Mouse (Mus musculus) lung, embryonic 16.5 days (tissue): ENCODE results near the gene Adgrv1. TPM values are rescaled to one million over a fixed set of nuclear protein-coding genes. Genes with fewer than 3 reads are reported as not detected.

ENCODE experiments used
- ATAC-seq: fragments of 200-750 bp; cut with Nextera tagmentation; 2 replicates; pipeline ENCODE4 v1.8.0; 2017; ENCODE audit warnings: low read depth, mild to moderate bottlenecking, moderate library complexity
- H3K27ac ChIP-seq: fragments of 300-500 bp; sonication (generic); 2 replicates; pipeline ENCODE4 v1.5.1; 2014; ENCODE audit warnings: mild to moderate bottlenecking, control low read depth, low read length
- H3K27me3 ChIP-seq: fragments of 300-500 bp; sonication (generic); 2 replicates; pipeline ENCODE4 v1.6.1; 2014; ENCODE audit warnings: low read depth, low read length, mixed read lengths; ENCODE audit not compliant: control insufficient read depth, insufficient read depth
- H3K36me3 ChIP-seq: fragments of 300-500 bp; sonication (generic); 2 replicates; pipeline ENCODE4 v1.6.1; 2014; ENCODE audit warnings: low read length; ENCODE audit not compliant: control insufficient read depth, insufficient read depth
- H3K4me1 ChIP-seq: fragments of 300-500 bp; sonication (generic); replicated peaks from 2 replicates; pipeline ENCODE4 v1.6.1; 2014; ENCODE audit warnings: low read length, mixed read lengths; ENCODE audit not compliant: control insufficient read depth, insufficient read depth
- H3K4me2 ChIP-seq: fragments of 300-500 bp; sonication (generic); 2 replicates; pipeline ENCODE4 v1.6.1; 2014; ENCODE audit warnings: low read depth, low read length, control low read depth
- H3K4me3 ChIP-seq: fragments of 300-500 bp; sonication (generic); 2 replicates; pipeline ENCODE4 v1.5.1; 2014; ENCODE audit warnings: mild to moderate bottlenecking, low read length, control low read depth
- H3K9ac ChIP-seq: fragments of 300-500 bp; sonication (generic); 2 replicates; pipeline ENCODE4 v1.6.1; 2014; ENCODE audit warnings: low read length, control low read depth
- H3K9me3 ChIP-seq: fragments of 300-500 bp; sonication (generic); 2 replicates; pipeline ENCODE4 v1.6.1; 2016; ENCODE audit warnings: low read length; ENCODE audit not compliant: control insufficient read depth
- WGBS: fragments of 180-500 bp; shearing (Covaris S2); extraction: QIAGEN DNeasy Blood & Tissue Kit; methylation state at CpG from one replicate; pipeline ENCODE4 v1.1.7; 2014; 5-methylcytosine and 5-hydroxymethylcytosine counted together
- polyA plus RNA-seq: library from polyadenylated mRNA; unstranded; fragments of >200 nt; fragmentation: Nextera tagmentation; extraction: Ambion mirVana; gene quantifications from 2 replicates; pipeline ENCODE4 v1.2.1, GENCODE M21; 2015

Gene Adgrv1
- polyA plus RNA-seq, 1 experiment from 2014 or later, result 1.3 TPM

DNA sequence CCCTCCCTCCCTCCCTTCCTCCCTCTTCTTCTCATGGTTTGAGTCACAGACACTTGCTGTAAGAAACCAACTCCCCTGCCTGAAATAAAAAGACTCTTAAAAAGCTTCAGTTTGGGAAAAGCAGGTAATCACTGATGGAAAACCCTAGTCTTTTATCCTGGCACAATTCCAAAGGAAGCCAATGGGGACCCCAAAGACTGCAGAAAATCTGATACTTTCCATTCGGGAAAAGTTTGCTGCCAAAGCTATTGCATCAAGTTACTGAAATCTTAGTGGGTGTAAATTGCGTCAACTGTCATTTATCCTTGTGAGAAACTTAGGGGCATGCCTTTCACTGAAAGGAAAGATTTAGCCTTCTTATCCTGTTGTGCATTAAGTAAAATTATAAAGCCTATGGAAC lies 398.9 kb downstream of the Adgrv1 start:
- H3K27ac ChIP-seq, result no peak overlapping the region
- no peak overlapping the region for H3K9ac ChIP-seq

DNA sequence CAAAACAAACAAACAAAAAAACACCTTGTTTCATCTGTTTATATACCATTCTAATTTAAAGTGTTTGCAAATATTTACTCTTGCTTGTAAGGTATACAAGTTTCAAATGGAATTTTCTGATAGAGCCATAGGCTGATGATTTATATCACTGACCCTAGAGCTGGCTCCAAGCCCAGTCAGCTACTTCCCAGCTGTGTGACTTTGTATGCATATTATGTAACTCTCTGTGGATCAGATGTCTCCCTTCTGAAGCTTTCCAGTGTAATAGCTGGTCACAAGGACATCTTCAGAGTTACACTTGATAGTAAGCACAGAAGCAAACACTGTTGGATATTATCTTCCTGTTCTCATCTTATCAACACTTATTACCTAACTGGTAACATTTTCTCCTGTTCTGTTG lies 400.1 kb downstream of the Adgrv1 start:
- Histone ChIP-seq H3K4me2 (no peak overlapping the region), H3K4me1 (peaks cover 7% of the 10 kb centered on the region; the same call in 1 of the 2 replicates), H3K27ac (peak overlapping the region; percentile 22; the same call in 1 of the 2 replicates), H3K9me3 (no peaks in the 10 kb centered on the region), H3K9ac (no peak overlapping the region), H3K36me3 (no peaks in the 10 kb centered on the region), H3K4me3 (no peak overlapping the region), H3K27me3 (no peaks in the 10 kb centered on the region)
- peak; percentile 92 for ATAC-seq

More for the DNA sequence above, 398.9 kb downstream of the Adgrv1 start:
- H3K9me3 ChIP-seq, result no peaks in the 10 kb centered on the region
- WGBS, result 65% methylated on average over 2 of the region's 2 CpGs
- H3K36me3 ChIP-seq, result no peaks in the 10 kb centered on the region
- H3K4me1 ChIP-seq, result peaks cover 7% of the 10 kb centered on the region; the same call in 1 of the 2 replicates
- no peak for ATAC-seq
- H3K4me3 ChIP-seq, result no peak overlapping the region
- no peak overlapping the region for H3K4me2 ChIP-seq
- no peaks in the 10 kb centered on the region for H3K27me3 ChIP-seq

DNA sequence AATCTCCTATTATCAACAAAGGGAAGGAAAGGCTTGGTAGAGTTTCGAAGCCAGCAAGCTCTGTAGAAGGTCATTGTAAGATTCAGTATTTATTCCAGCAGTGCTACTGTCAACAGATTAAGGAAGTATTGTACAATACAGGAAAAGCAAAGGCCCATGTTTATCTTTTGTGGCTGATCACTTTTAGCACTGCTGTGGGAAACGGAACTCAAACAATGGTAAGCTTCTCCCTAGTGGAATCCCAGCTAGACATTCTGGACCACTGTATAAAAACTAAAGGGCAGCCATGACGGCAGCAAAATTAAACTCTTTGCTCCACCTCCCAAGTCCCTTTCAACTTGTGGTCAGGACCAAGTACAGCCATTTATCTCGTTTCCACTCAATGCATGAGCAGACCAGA lies 402.8 kb downstream of the Adgrv1 start:
- Histone ChIP-seq H3K27ac (no peak overlapping the region), H3K4me1 (peaks cover 7% of the 10 kb centered on the region; the same call in 1 of the 2 replicates), H3K4me3 (no peak overlapping the region), H3K27me3 (no peaks in the 10 kb centered on the region), H3K36me3 (no peaks in the 10 kb centered on the region), H3K9ac (no peak overlapping the region), H3K4me2 (no peak overlapping the region), H3K9me3 (no peaks in the 10 kb centered on the region)
- ATAC-seq, result peak; percentile 57; the same call in 1 of the 2 replicates
- 54% methylated on average over 4 of the region's 4 CpGs for WGBS

DNA sequence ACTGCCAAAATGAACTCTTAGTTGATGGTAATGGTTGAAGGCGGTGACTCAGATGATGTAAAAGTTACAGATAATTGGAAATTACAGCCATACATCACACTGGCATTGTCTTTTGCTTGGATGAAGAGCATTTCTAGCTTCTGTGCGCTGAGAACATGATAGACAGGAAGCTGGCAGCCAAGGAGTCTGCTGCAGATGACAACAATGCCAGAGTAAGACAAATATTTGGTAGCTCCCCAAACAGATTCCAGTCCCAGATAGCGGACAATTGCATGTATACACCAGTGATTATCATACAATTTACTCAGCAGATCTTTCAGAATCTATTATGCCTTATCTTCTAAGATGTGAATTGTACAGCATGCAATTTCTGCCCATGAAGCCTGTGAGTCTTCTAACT lies 409.2 kb downstream of the Adgrv1 start:
- 62% methylated on average over 3 of the region's 3 CpGs for WGBS
- ATAC-seq, result no peak
- H3K27me3 ChIP-seq, result no peaks in the 10 kb centered on the region

DNA sequence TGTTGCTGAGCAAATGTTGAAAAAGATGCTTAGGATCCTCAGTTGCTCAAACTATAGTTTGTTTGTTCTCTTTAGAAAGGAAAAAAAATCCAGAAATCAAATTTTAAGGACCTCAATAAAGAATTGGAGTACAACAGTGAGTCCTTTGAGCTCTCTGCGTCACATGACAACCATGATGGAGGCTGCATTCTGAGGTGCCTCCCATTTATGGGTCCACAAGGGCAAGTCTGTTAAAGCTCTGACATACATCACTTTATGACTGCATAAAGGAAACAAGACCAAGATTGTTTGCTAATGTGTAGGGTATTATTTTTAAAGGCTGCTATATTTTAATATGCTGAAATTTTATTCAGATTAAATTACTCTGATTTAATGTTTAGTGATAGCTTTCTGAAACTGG lies 410.6 kb downstream of the Adgrv1 start:
- ATAC-seq, result no peak
- Histone ChIP-seq H3K4me3 (no peak overlapping the region), H3K9me3 (no peaks in the 10 kb centered on the region), H3K9ac (no peak overlapping the region), H3K4me1 (no peaks in the 10 kb centered on the region), H3K27me3 (no peaks in the 10 kb centered on the region), H3K27ac (no peak overlapping the region), H3K36me3 (no peaks in the 10 kb centered on the region), H3K4me2 (no peak overlapping the region)
- 90% methylated on average over 1 of the region's 1 CpGs for WGBS

More for the DNA sequence above, 409.2 kb downstream of the Adgrv1 start:
- Histone ChIP-seq H3K4me2 (no peak overlapping the region), H3K36me3 (no peaks in the 10 kb centered on the region), H3K9ac (no peak overlapping the region), H3K9me3 (no peaks in the 10 kb centered on the region), H3K27ac (no peak overlapping the region), H3K4me1 (no peaks in the 10 kb centered on the region), H3K4me3 (no peak overlapping the region)

DNA sequence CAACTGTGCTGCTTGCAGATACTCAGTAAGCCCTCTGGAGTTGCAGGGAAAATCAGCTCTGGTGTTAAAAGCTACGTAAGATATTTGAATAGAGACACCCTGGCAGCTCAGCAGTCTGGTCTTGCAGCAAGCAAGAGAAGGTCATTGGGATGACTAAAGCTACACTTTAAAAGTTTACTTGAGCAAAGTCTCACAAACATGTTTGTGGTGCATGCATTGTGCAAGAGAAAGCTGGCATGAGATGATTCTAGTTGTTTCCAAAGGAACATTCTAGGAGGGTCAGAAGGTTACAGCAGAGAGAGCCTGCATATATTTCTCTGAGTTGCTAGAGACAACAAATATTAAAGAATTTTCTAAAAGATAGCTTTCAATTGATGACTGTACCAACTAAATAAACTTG lies 421.5 kb downstream of the Adgrv1 start:
- Histone ChIP-seq H3K27ac (no peak overlapping the region), H3K4me1 (no peaks in the 10 kb centered on the region), H3K36me3 (no peaks in the 10 kb centered on the region), H3K9ac (no peak overlapping the region), H3K27me3 (no peaks in the 10 kb centered on the region), H3K4me2 (no peak overlapping the region), H3K4me3 (no peak overlapping the region), H3K9me3 (no peaks in the 10 kb centered on the region)
- WGBS, result 55% methylated on average over 1 of the region's 1 CpGs
- no peak for ATAC-seq

DNA sequence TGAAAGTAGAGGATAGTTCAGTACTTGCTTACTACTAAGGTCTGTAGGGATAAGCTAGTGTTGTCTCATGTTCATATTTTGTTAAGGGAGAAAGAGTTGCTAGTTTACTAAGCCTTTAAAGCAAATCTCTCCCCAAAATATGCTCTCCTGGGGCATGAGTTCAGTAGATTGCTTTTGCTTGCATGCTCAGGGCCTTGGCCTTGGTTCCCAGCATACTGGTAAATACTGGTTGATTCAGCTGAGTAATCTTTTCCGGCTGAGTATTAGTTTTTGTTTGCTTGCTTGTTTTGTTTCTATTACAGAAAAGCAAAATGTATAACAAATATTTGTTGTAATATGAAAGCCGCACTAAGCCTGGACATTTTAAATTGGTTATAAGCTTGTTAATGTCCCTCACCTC lies 422.4 kb downstream of the Adgrv1 start:
- ATAC-seq, result no peak
- Histone ChIP-seq H3K27ac (no peak overlapping the region), H3K9ac (no peak overlapping the region), H3K4me2 (no peak overlapping the region), H3K9me3 (no peaks in the 10 kb centered on the region), H3K4me1 (no peaks in the 10 kb centered on the region), H3K4me3 (no peak overlapping the region), H3K27me3 (no peaks in the 10 kb centered on the region), H3K36me3 (no peaks in the 10 kb centered on the region)
- 87% methylated on average over 2 of the region's 2 CpGs for WGBS

DNA sequence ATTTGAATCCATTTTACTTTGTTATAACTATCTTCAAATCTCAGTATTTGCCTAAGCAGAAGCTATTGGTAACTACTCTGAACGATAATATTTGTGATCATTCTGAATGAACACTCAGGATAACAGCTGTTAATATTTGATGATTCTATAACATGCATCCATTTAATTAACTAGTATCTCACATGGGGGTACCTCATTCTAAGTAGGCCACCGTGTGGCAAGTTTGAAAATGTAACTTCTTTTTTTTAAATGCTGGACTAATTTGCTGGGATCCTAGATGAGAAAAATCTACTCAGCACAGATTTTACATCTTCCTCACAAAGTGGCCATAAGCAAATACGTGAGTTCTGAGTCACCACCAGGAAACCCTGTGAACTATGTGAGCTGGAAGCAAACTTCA lies 423.1 kb downstream of the Adgrv1 start:
- Histone ChIP-seq H3K9ac (no peak overlapping the region), H3K27ac (no peak overlapping the region), H3K4me1 (no peaks in the 10 kb centered on the region), H3K4me2 (no peak overlapping the region), H3K9me3 (no peaks in the 10 kb centered on the region), H3K36me3 (no peaks in the 10 kb centered on the region), H3K27me3 (no peaks in the 10 kb centered on the region), H3K4me3 (no peak overlapping the region)
- no peak for ATAC-seq
- 75% methylated on average over 3 of the region's 3 CpGs for WGBS

DNA sequence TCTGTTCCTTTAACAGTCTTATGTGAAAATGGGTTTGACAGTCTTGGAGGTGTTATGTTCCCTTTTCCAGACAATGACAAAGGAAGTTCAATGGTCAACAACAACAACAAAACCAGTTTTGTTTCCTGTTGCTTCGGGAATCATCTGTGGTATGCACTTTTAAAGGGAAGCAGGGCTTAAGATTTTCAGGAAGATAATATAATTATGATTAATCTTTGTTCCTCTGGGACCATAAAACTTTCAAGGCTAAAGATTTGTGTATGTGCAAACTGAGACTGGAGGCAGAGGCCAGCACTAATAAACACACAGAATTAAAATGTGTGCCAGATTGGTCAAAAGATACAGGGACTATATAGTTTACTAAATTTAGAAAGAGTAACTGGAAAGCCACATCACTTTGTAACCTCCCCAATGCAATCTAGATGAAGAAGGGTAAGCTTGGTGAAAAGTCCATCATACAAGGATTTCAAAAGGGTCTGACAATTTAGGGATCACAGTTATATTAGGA lies 424.8 kb downstream of the Adgrv1 start:
- no peak overlapping the region for H3K4me3 ChIP-seq
- no peak overlapping the region for H3K4me2 ChIP-seq
- no peaks in the 10 kb centered on the region for H3K36me3 ChIP-seq
- no peaks in the 10 kb centered on the region for H3K9me3 ChIP-seq
- H3K27me3 ChIP-seq, result no peaks in the 10 kb centered on the region
- no peak overlapping the region for H3K27ac ChIP-seq
- H3K9ac ChIP-seq, result no peak overlapping the region
- WGBS, result 25% methylated on average over 1 of the region's 1 CpGs
- ATAC-seq, result no peak
- no peaks in the 10 kb centered on the region for H3K4me1 ChIP-seq
